In the genomic region with DNA sequence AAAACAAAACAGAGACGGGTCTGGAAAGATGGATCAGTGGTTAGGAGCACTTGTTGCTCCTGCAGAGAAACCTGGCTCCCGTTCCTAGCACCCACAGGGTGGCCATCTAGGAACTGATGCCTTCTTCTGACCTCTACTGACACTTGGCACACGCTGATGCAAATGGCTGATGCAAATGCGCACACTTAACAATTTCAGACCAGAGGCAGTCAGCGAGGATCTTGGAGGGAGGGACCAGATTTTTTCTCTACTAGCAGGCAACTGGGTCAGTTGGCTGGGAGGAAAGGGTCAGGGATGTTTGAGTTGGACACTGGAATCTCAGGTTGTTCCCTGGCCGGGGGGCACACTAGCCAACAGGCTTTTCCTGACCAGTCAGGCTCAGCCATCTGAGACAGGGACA, we compare ENCODE assay signal across 7 mouse cellular contexts. TPM values are rescaled to one million over a fixed set of nuclear protein-coding genes. Genes with fewer than 3 reads are reported as not detected.
A peak's percentile ranks its signal among the peaks of the same experiment; 100 is the strongest.
DNase-seq lines count a peak whose midpoint lies in the region; ATAC-seq and TF ChIP-seq lines count a peak whose summit lies in the region.

A gene (plus strand): TSS at position 240 of the 400 bp plus-strand sequence.

- H3K4me2 ChIP-seq in limb, embryonic 11.5 days (ENCODE audit: low read depth, severe bottlenecking), result peak within 1 kb of the TSS; percentile 86
- peak within 1 kb of the TSS; percentile 92 for H3K4me2 ChIP-seq in stomach, embryonic 15.5 days

- no peak for TF ChIP-seq POLR2A in ES-Bruce4 (IDR thresholded peaks at IDR 0.05; ENCODE audit: insufficient read depth, low read length)

- TF ChIP-seq EP300 in ES-Bruce4 (IDR thresholded peaks at IDR 0.05; ENCODE audit: insufficient read depth, low read depth, low read length), result 0 out of 2 replicates have a peak, but pooled peaks have one; percentile 27

- no peak for ATAC-seq in CD4-positive, CD25-positive, alpha-beta regulatory T cell, adult 4 months
- no peak for ATAC-seq in limb, embryonic 11.5 days (ENCODE audit: insufficient number of reproducible peaks, low FRiP score, low TSS enrichment, low read depth)
- ATAC-seq in stomach, embryonic 15.5 days (ENCODE audit: insufficient read depth, low FRiP score, low read depth), result no peak

- peak within 1 kb of the TSS; percentile 77 for H3K27ac ChIP-seq in ES-Bruce4 (ENCODE audit: insufficient read depth, low read length)
- no peak within 1 kb of the TSS for H3K27ac ChIP-seq in limb, embryonic 11.5 days (replicated peaks; ENCODE audit: low read depth, low read length)
- H3K27ac ChIP-seq in stomach, embryonic 15.5 days, result peak within 1 kb of the TSS; percentile 40

- peak within 1 kb of the TSS; percentile 73 for H3K9ac ChIP-seq in ES-Bruce4 (ENCODE audit: low read depth, poor library complexity, severe bottlenecking)
- peak within 1 kb of the TSS; percentile 92 for H3K9ac ChIP-seq in limb, embryonic 11.5 days (ENCODE audit: low read length)
- H3K9ac ChIP-seq in stomach, embryonic 15.5 days, result peak within 1 kb of the TSS; percentile 58

- peaks cover 9% of the 10 kb centered on the region for H3K36me3 ChIP-seq in ES-Bruce4 (ENCODE audit: control insufficient read depth, insufficient read depth, low read length, poor library complexity, severe bottlenecking)
- peaks cover 18% of the 10 kb centered on the region for H3K36me3 ChIP-seq in erythroblast, embryonic 14.5 days (ENCODE audit: control insufficient read depth)
- no peaks in the 10 kb centered on the region for H3K36me3 ChIP-seq in limb, embryonic 11.5 days (ENCODE audit: control insufficient read depth, insufficient read depth, low read length)
- H3K36me3 ChIP-seq in stomach, embryonic 15.5 days, result no peaks in the 10 kb centered on the region

- WGBS in limb, embryonic 11.5 days, result 33% methylated on average over 6 of the region's 6 CpGs
- WGBS in stomach, embryonic 15.5 days, result 36% methylated on average over 6 of the region's 6 CpGs

- intact Hi-C loops in heart, postnatal 10 days (cut with DNase I), result no loop called here

- no peak for DNase-seq in heart, postnatal 10 days
- DNase-seq in limb, embryonic 11.5 days (ENCODE audit: low spot score), result no peak
- no peak for DNase-seq in ovary, postnatal 10 days (ENCODE audit: low spot score)

- H3K4me1 ChIP-seq in ES-Bruce4 (ENCODE audit: control insufficient read depth, insufficient read depth, low read length), result peaks cover 8% of the 10 kb centered on the region
- peaks cover 47% of the 10 kb centered on the region for H3K4me1 ChIP-seq in erythroblast, embryonic 14.5 days (ENCODE audit: control insufficient read depth)
- peaks cover 12% of the 10 kb centered on the region for H3K4me1 ChIP-seq in limb, embryonic 11.5 days (ENCODE audit: control insufficient read depth, insufficient read depth, low read length)
- peaks cover 38% of the 10 kb centered on the region for H3K4me1 ChIP-seq in stomach, embryonic 15.5 days

- no peaks in the 10 kb centered on the region for H3K27me3 ChIP-seq in ES-Bruce4 (ENCODE audit: control insufficient read depth, insufficient read depth, low read length, poor library complexity, severe bottlenecking)
- peaks cover 61% of the 10 kb centered on the region for H3K27me3 ChIP-seq in erythroblast, embryonic 14.5 days (ENCODE audit: control insufficient read depth)
- H3K27me3 ChIP-seq in limb, embryonic 11.5 days (ENCODE audit: control insufficient read depth, insufficient read depth, low read length), result peaks cover 21% of the 10 kb centered on the region
- H3K27me3 ChIP-seq in stomach, embryonic 15.5 days (replicated peaks), result 0 out of 2 replicates have a peak, but pooled peaks cover 5% of the 10 kb centered on the region

- no peak for TF ChIP-seq CTCF in ES-Bruce4 (IDR thresholded peaks at IDR 0.05; ENCODE audit: low read depth, low read length)

- H3K4me3 ChIP-seq in ES-Bruce4 (ENCODE audit: low read depth, low read length), result peak within 1 kb of the TSS; percentile 76
- peak within 1 kb of the TSS; percentile 50 for H3K4me3 ChIP-seq in erythroblast, embryonic 14.5 days (replicated peaks)
- peak within 1 kb of the TSS; percentile 67 for H3K4me3 ChIP-seq in limb, embryonic 11.5 days (ENCODE audit: low read depth, low read length)
- H3K4me3 ChIP-seq in stomach, embryonic 15.5 days (replicated peaks), result peak within 1 kb of the TSS; percentile 55

- no peaks in the 10 kb centered on the region for H3K9me3 ChIP-seq in ES-Bruce4 (replicated peaks; ENCODE audit: control insufficient read depth, insufficient read depth, low read length, poor library complexity, severe bottlenecking)
- peaks cover 6% of the 10 kb centered on the region; the same call in 1 of the 2 replicates for H3K9me3 ChIP-seq in erythroblast, embryonic 14.5 days (ENCODE audit: control insufficient read depth, low read length)
- no peaks in the 10 kb centered on the region for H3K9me3 ChIP-seq in limb, embryonic 11.5 days (ENCODE audit: control insufficient read depth, low read length)
- H3K9me3 ChIP-seq in stomach, embryonic 15.5 days, result no peaks in the 10 kb centered on the region

RNA-seq across cellular contexts. Expression of the gene that starts here (rescaled TPM):
- 10 to 100 TPM; 15.3 to 18.3 TPM for polyA plus RNA-seq in CD4-positive, CD25-positive, alpha-beta regulatory T cell, adult 4 months (2017; shearing (Covaris generic))
- polyA plus RNA-seq in ES-Bruce4 (2011; ENCODE audit: insufficient read depth, insufficient read length, low read depth, missing spikeins), result 405 and 450 TPM in 2 replicates
- polyA plus RNA-seq in erythroblast, embryonic 14.5 days (2012), result 110 and 127 TPM in 2 replicates
- 1,000 to 10,000 TPM; 1,157 to 1,242 TPM for total RNA-seq in heart, postnatal 10 days (2021)
- polyA plus RNA-seq in limb, embryonic 11.5 days (2014; fragmentation: Nextera tagmentation; extraction: Ambion mirVana), result 4.5 and 6.2 TPM in 2 replicates
- 90.5 and 101 TPM in 2 replicates for polyA plus RNA-seq in stomach, embryonic 15.5 days (2015; fragmentation: Nextera tagmentation; extraction: Ambion mirVana)
